ENCODE assay signal across 8 mouse cellular contexts in the genomic region with DNA sequence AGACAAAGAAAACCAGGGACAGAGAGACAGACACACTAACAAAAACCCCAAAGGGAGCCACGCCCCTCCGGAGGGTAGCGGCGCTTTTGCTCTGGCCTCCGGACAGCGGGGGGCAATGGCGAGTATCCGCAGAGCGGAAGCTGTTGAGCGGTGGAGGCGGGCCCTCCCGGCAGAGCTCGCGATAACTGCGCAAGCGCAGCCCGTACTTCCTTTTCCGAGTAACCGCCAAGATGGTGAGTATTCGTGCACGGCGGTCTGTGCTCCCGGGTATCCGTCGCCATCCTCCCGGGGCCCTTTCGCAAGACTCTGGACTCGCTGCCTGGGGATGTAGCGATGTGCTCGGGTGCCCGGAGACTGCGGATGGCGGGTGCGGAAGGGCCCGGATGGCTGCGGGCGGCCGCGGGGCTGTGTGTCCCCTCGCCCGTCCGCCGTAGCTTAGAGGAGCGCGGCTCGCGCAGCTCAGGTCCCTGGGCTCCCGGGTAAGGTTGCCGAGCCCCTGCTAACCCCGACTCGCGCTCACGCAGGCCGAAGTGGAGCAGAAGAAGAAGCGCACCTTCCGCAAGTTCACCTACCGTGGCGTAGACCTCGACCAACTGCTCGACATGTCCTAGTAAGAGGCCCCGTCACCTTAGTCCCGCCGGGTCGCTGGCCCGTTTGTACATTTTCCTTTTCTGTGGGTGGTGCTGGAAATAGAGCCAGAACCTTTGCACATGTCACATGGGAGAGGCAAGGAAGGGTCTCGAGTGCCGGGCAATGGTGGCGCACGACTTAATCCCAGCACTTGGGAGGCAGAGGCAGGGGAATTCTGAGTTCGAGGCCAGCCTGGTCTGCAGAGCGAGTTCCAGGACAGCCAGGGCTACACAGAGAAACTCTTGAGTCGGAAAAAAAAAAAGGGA. TPM values are rescaled to one million over a fixed set of nuclear protein-coding genes. Genes with fewer than 3 reads are reported as not detected.
A peak's percentile ranks its signal among the peaks of the same experiment; 100 is the strongest.
DNase-seq lines count a peak whose midpoint lies in the region; ATAC-seq and TF ChIP-seq lines count a peak whose summit lies in the region.

Gene Rps15 (plus strand): TSS at position 203 of the 896 bp plus-strand sequence.

- peaks cover 52% of the 10 kb centered on the region for H3K4me1 ChIP-seq in hindbrain, embryonic 13.5 days (replicated peaks)

- no peak for TF ChIP-seq CTCF in Patski (IDR thresholded peaks at IDR 0.05)

- peak within 1 kb of the TSS; percentile 95 for H3K27ac ChIP-seq in hindbrain, embryonic 13.5 days

- peak within 1 kb of the TSS; percentile 89 for H3K4me3 ChIP-seq in hindbrain, embryonic 13.5 days

- H3K4me2 ChIP-seq in hindbrain, embryonic 13.5 days: peak within 1 kb of the TSS; percentile 99

- peak; percentile 59 for DNase-seq in Patski (ENCODE audit: low read depth, low spot score)
- DNase-seq in cerebellum, postnatal 14 days: peak; percentile 98 to 99
- DNase-seq in frontal cortex, postnatal 14 days (ENCODE audit: low spot score in 2 of 2): peak; percentile 88
- DNase-seq in layer of hippocampus, postnatal 25 days (ENCODE audit: extremely low spot score in 1 of 2, low spot score in 1 of 2): peak; percentile 89 to 90
- peak; percentile 96 for DNase-seq in lung, postnatal 25 days (ENCODE audit: low spot score)
- peak; percentile 98 for DNase-seq in retina, embryonic 14.5 days (ENCODE audit: low spot score)
- DNase-seq in thymus, postnatal 4 days: peak; percentile 97

- H3K9me3 ChIP-seq in hindbrain, embryonic 13.5 days: no peaks in the 10 kb centered on the region

- WGBS in hindbrain, embryonic 13.5 days: under 1% methylated on average over 72 of the region's 72 CpGs

- H3K27me3 ChIP-seq in Patski: no peaks in the 10 kb centered on the region
- H3K27me3 ChIP-seq in hindbrain, embryonic 13.5 days: no peaks in the 10 kb centered on the region

- H3K36me3 ChIP-seq in hindbrain, embryonic 13.5 days: peaks cover 36% of the 10 kb centered on the region

- H3K9ac ChIP-seq in hindbrain, embryonic 13.5 days: peak within 1 kb of the TSS; percentile 100

- CTCF ChIA-PET in Patski (lab: Charles Lee): interaction anchor here (0.9 to 1.4 kb wide), 2 partner anchors 13 to 15 kb away, joined by 3 to 4 read pairs; no protein-coding TSS in a partner anchor

- peak; percentile 74 for ATAC-seq in Patski
- ATAC-seq in hindbrain, embryonic 13.5 days (ENCODE audit: low FRiP score): peak; percentile 73

- in situ Hi-C loops in Patski (cut with MboI; ENCODE audit: low pct_unique_long_range_greater_than_20kb): no loop called here

- POLR2A ChIA-PET in Patski (lab: Charles Lee): interaction anchor here (1.0 to 1.2 kb wide), 2 partner anchors 30 to 32 kb away, joined by 3 read pairs; no protein-coding TSS in a partner anchor

RNA-seq across cellular contexts. Expression of gene Rps15, which starts in this region (rescaled TPM):
- polyA plus RNA-seq in Patski (2021): 1,353 TPM
- 583 and 598 TPM in 2 replicates for polyA plus RNA-seq in hindbrain, embryonic 13.5 days (2015; fragmentation: Nextera tagmentation; extraction: Ambion mirVana)
- total RNA-seq in layer of hippocampus, postnatal 25 days (2021): 100 to 1,000 TPM; 790 to 900 TPM

Comparison
In these comparisons a context has a peak if more than half of its experiments do, and no peak if none do; other contexts are left out.
1. Peak in every context shown above with its lines: DNase-seq, ATAC-seq, H3K4me3 ChIP-seq and H3K27ac ChIP-seq.